Mouse (Mus musculus) adrenal gland, adult 8-10 months (tissue): Measurements from ENCODE around the gene Gzmc. TPM values are rescaled to one million over a fixed set of nuclear protein-coding genes. Genes with fewer than 3 reads are reported as not detected.
A peak's percentile ranks its signal among the peaks of the same experiment; 100 is the strongest.
"Not testable (repeated sequence)": the region's sequence is repeated elsewhere in the genome, so short reads cannot be mapped to it uniquely, and the experiment has no call there.

Experiments
- DNase-seq: peaks from one replicate; pipeline ENCODE4 v3.0.0; 2022
- total RNA-seq, 4 experiments: library from RNA; stranded (reverse); gene quantifications; 2 replicates each; pipeline ENCODE4 v1.2.4; 2022

The Gzmc gene
- total RNA-seq: not detected

- DNase-seq: no peak
These were observed at the start of gene Gzmc for GRCm38 (mm10) chr14:56234556-56234955. TSS of gene Gzmc (minus strand) at chr14:56234656.

DNA sequence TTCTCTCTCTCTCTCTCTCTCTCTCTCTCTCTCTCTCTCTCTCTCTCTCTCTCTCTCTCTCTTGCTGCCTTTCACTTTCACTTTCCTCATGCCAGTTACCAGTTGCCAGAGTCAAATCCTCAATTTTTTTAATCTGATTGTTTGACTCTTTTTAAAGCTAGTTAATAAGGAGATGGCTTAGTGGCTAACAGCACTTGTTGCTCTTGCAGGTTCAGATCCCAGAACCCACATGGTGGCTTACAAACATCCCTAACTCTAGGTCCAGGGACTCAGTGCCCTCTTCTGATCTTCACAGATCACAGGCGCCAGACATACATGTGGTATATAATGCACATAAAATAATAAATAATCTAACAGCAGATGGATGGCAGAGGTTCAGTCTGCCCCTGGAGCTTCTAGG, 49.4 kb upstream of the Gzmc start:
- DNase-seq: no peak

DNA sequence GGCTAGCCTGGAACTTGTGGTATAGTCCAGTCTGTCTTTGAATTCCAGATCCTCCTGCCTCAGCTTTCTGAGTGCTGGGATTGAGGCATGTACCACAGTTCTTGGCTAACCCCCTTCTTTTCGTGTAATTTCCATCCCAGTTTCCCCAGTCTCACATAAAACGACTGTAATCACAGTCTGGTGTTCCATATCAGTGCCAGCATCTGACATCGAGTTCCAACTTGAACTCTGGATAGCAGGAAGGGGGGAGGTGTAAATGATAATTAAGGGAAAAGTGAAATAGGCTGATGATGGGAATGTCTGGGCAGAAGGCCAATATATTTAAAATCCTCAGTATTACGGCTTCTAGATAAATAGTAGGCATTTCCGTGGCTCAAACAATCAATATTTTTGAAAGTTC, 46.6 kb upstream of the Gzmc start:
- DNase-seq: no peak

- not testable (repeated sequence) for DNase-seq
These were observed 44.2 kb upstream of the Gzmc start for GRCm38 (mm10) chr14:56278691-56279090.

- not testable (repeated sequence) for DNase-seq
These were observed 41.6 kb upstream of the Gzmc start for GRCm38 (mm10) chr14:56276096-56276495.

- DNase-seq: no peak
These were observed 31.7 kb upstream of the Gzmc start for GRCm38 (mm10) chr14:56266109-56266508.

DNA sequence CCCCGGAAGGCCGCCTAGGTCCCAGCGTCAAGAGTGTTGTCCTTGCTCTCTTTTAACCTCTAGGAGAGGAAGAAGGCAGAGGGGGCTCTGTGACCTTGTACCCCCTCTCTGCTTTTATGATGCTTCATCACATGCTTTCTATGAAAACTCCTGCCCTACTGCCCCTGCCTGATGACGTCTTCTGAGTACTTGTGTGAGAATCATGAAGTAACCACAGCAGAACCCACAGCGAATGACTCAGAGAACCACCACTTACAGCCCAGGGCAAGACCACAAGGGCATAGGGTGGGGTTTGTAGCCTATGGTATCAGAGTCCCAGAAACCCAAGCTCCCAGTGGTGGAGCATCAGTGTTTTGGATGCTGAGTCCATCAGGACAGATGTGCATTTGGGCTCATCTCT, 27.7 kb upstream of the Gzmc start, which contains the start of gene Gzmb:
TSS of gene Gzmb (minus strand) at position 108 of the 400 bp plus-strand sequence.
- DNase-seq: no peak

- no peak for DNase-seq
These were observed 6.0 kb upstream of the Gzmc start for GRCm38 (mm10) chr14:56240409-56240808.

- no peak for DNase-seq
These were observed 23.1 kb downstream of the Gzmc start, which contains the start of gene Gzmf for GRCm38 (mm10) chr14:56211317-56211716. TSS of gene Gzmf (minus strand) at chr14:56211417.

DNA sequence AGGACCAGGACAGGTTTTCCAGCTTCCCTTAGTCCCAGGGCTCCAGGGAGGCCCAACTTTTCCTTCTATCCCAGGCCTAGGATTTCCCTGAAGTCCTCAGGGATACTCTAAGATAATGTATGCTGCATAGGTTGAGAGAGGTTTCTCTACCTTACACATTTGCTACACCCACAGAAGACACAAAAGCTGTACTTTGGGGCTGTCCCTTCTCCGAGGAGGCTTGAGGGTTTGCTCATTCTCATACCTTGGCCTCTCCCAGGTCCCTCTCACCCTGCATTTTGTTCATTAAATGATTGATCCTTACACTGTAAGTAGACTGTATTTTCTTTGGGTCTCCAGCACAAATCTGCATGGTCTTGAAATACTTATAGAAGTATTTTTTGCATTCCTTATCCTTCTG, 28.8 kb downstream of the Gzmc start:
- no peak for DNase-seq

GRCm38 (mm10) chr14:56205021-56205420, 29.4 kb downstream of the Gzmc start:
- DNase-seq: not testable (repeated sequence)

GRCm38 (mm10) chr14:56203975-56204374, 30.5 kb downstream of the Gzmc start:
- DNase-seq: peak; percentile 21

GRCm38 (mm10) chr14:56186946-56187345, 47.5 kb downstream of the Gzmc start:
- no peak for DNase-seq

GRCm38 (mm10) chr14:56186521-56186920, 47.9 kb downstream of the Gzmc start:
- no peak for DNase-seq

Other genes starting within 250 kb of the Gzmc start
- not detected for gene Mcpt1, start 216.7 kb downstream of the Gzmc start, total RNA-seq
- gene Mcpt9, start 204.2 kb downstream of the Gzmc start, total RNA-seq: not detected
- gene Mcpt2, start 192.6 kb downstream of the Gzmc start, total RNA-seq: not detected
- gene Mcpt4, start 172.3 kb downstream of the Gzmc start, total RNA-seq: 1 to 10 TPM in 3 of 4 experiments, under 1 TPM in 1; 0.74 to 3.0 (median 1.8) TPM
- gene Mcpt8, start 149.4 kb downstream of the Gzmc start, total RNA-seq: not detected
- gene Ctsg, start 132.1 kb downstream of the Gzmc start, total RNA-seq: not detected
- not detected for gene Gzme, start 114.0 kb downstream of the Gzmc start, total RNA-seq
- not detected for gene Gzmd, start 102.0 kb downstream of the Gzmc start, total RNA-seq
- gene Gzmg, start 75.1 kb downstream of the Gzmc start, total RNA-seq: not detected
- not detected for gene Gzmn, start 60.1 kb downstream of the Gzmc start, total RNA-seq
- gene Gzmf, start 23.2 kb downstream of the Gzmc start, total RNA-seq: not detected
- gene Gzmb, start 27.6 kb upstream of the Gzmc start, total RNA-seq: under 1 TPM; 0.19 to 0.40 (median 0.37) TPM
- gene Atp12a, start 130.4 kb upstream of the Gzmc start, total RNA-seq: 1 to 10 TPM in 1 of 4 experiments, under 1 TPM in 1, not detected in 2; 0.10 to 1.0 TPM
- 1 to 10 TPM in 2 of 4 experiments, under 1 TPM in 2; 0.59 to 1.9 (median 1.2) TPM for gene Rnf17, start 167.9 kb upstream of the Gzmc start, total RNA-seq